Mouse (Mus musculus) brain, embryonic 14.5 days (tissue): ENCODE measurements at regions not wholly inside any gene's neighbourhood (a gene's known extent, or its start where the extent isn't known, plus 50 kb on each side); places are given as distances from the start of the nearest gene placed in this dataset.
A peak's percentile ranks its signal among the peaks of the same experiment; 100 is the strongest.
"Not testable (repeated sequence)": the region's sequence is repeated elsewhere in the genome, so short reads cannot be mapped to it uniquely, and the experiment has no call there.

Experiments
- DNase-seq: peaks from one replicate; pipeline ENCODE4 v3.0.0-alpha.2; 2011; ENCODE audit warnings: low read depth
- CTCF ChIP-seq: fragments of 200-500 bp; IDR thresholded peaks from 2 replicates; pipeline ENCODE4 v1.5.1; 2012; ENCODE audit warnings: inconsistent platforms, mild to moderate bottlenecking, moderate library complexity, borderline replicate concordance; ENCODE audit not compliant: insufficient read depth, insufficient read length; ENCODE audit errors: extremely low read depth
- POLR2A ChIP-seq: fragments of 200-500 bp; IDR thresholded peaks from 2 replicates; pipeline ENCODE4 v1.6.1; 2012; ENCODE audit warnings: mild to moderate bottlenecking, inconsistent platforms, borderline replicate concordance; ENCODE audit not compliant: poor library complexity, insufficient read depth, insufficient read length, severe bottlenecking; ENCODE audit errors: extremely low read depth

DNA sequence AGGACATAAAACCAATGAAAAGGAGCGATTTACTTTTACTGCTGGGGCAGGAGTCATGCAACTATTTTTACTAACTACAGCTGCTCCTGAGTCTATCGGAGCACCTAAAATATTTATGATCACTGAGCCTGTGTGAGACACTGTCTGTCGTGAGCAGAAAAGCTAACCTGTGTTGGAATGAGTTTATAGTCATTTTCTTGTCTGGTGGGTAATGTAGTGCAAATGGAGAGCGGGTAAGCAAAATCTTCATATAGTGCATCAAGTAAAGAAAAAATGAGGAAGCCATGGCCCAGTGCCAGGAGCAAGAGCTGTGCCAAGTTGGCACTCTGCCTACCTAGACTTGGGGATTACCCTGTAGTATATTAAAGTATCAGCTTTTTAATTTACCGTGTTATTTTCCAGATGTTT lies 1363.1 kb upstream of the Got2 start:
- no peak for TF ChIP-seq CTCF
- TF ChIP-seq POLR2A = no peak
- DNase-seq = peak; percentile 81

- no peak for DNase-seq
- TF ChIP-seq CTCF (no peak), POLR2A (no peak)
Measured at GRCm38 (mm10) chr8:97234551-97235107, 1346.3 kb upstream of the Got2 start.

DNA sequence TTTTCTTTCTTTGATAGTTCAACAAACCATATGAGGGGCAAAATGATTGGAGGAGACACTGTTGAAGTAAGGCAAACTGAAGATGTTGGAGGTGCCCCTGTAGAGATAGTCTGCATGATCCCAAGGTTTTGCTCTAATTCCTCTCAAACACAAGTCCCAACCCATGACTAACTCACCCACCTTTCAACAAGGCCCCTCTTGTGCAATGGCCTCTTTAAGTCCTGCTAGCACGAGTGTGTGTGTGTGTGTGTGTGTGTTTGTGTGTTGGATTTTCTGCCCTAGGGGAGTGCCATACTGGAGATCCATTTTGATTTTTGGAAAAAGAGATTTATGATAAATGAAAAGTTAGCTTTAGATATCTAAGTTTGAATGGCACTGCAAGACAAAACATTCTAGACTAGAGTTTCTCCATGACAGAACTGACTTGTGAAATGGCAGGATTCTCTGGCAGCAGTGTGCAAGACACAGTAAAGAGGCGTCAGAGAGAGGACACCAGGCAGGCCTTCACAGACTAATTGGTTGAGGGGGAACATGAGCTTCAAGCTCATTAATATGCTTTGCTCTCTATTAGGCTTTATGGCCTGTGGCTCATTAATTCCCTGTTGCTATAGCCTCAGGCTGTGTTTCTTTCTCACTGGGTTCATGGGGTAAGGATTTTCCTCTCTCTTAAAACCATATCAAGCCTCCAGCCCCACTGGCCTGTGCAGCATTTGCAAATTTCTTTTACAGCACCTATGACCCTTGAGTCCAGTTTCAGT lies 1344.5 kb upstream of the Got2 start:
- no peak for TF ChIP-seq CTCF
- TF ChIP-seq POLR2A = no peak
- DNase-seq = peak; percentile 77

- TF ChIP-seq POLR2A = no peak
- no peak for TF ChIP-seq CTCF
- peak; percentile 52 for DNase-seq
Measured at GRCm38 (mm10) chr8:97231652-97232051, 1343.3 kb upstream of the Got2 start.

GRCm38 (mm10) chr8:97191806-97192205 lies 1303.5 kb upstream of the Got2 start:
- TF ChIP-seq CTCF = no peak
- TF ChIP-seq POLR2A = no peak
- no peak for DNase-seq

DNA sequence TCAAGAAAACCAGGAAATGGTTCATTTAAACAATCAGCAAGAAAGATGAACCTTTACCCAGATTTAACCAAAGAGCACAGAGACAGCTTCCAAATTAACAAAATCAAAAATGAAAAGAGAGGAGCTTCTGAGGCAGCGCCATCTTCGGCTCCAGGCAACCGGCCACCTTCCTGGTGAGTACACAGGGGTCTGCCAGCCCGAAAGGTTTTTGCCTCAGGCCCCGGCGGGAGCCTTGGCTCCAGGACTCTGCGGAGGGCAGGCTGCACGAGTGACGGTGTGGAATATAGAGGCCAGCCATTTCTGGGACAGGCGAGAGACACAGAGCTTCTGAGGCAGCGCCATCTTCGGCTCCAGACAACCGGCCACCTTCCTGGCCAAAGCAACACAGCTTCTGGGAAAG lies 1295.5 kb upstream of the Got2 start:
- DNase-seq = not testable (repeated sequence)

GRCm38 (mm10) chr8:97182456-97182855 lies 1294.1 kb upstream of the Got2 start:
- not testable (repeated sequence) for DNase-seq
